Mouse (Mus musculus): ENCODE data around the gene Vmn1r219.
"Not testable (repeated sequence)": the region's sequence is repeated elsewhere in the genome, so short reads cannot be mapped to it uniquely, and the experiment has no call there.

The Vmn1r219 gene

GRCm38 (mm10) chr13:23159012-23159411 lies at the start of gene Vmn1r219:
TSS of gene Vmn1r219 (plus strand) at chr13:23159312.
- no peak for DNase-seq (ENCODE audit: low spot score)

GRCm38 (mm10) chr13:23118126-23118525 lies 41.0 kb upstream of the Vmn1r219 start, which contains the start of gene Vmn1r217:
TSS of gene Vmn1r217 (minus strand) at chr13:23118226.
- not testable (repeated sequence) for DNase-seq (ENCODE audit: low spot score)

- DNase-seq (ENCODE audit: low spot score): no peak
These were observed 38.5 kb upstream of the Vmn1r219 start for GRCm38 (mm10) chr13:23120611-23121010.

- no peak for DNase-seq (ENCODE audit: low spot score)
These were observed 26.0 kb upstream of the Vmn1r219 start, which contains the start of gene Vmn1r218 for GRCm38 (mm10) chr13:23133099-23133498. TSS of gene Vmn1r218 (plus strand) at chr13:23133155.

GRCm38 (mm10) chr13:23133501-23133900 lies 25.6 kb upstream of the Vmn1r219 start:
- no peak for DNase-seq (ENCODE audit: low spot score)

- no peak for DNase-seq (ENCODE audit: low spot score)
These were observed 20.2 kb upstream of the Vmn1r219 start for GRCm38 (mm10) chr13:23138880-23139279.

- DNase-seq (ENCODE audit: low spot score): no peak
These were observed 1.3 kb upstream of the Vmn1r219 start for GRCm38 (mm10) chr13:23157848-23158247.

GRCm38 (mm10) chr13:23166471-23166870 lies 7.4 kb downstream of the Vmn1r219 start:
- DNase-seq (ENCODE audit: low spot score): not testable (repeated sequence)

GRCm38 (mm10) chr13:23187875-23188274 lies 28.8 kb downstream of the Vmn1r219 start, which contains the start of gene Vmn1r220:
TSS of gene Vmn1r220 (minus strand) at chr13:23187975.
- DNase-seq (ENCODE audit: low spot score): no peak

GRCm38 (mm10) chr13:23203885-23204284 lies 44.8 kb downstream of the Vmn1r219 start:
- not testable (repeated sequence) for DNase-seq (ENCODE audit: low spot score)

GRCm38 (mm10) chr13:23213827-23214226 lies 54.7 kb downstream of the Vmn1r219 start, which contains the start of gene Vmn1r221:
TSS of gene Vmn1r221 (plus strand) at chr13:23214127.
- not testable (repeated sequence) for DNase-seq (ENCODE audit: low spot score)

All from layer of hippocampus, adult 11-12 months (tissue).